9 mouse cellular contexts compared by ENCODE assay signal in the genomic region with DNA sequence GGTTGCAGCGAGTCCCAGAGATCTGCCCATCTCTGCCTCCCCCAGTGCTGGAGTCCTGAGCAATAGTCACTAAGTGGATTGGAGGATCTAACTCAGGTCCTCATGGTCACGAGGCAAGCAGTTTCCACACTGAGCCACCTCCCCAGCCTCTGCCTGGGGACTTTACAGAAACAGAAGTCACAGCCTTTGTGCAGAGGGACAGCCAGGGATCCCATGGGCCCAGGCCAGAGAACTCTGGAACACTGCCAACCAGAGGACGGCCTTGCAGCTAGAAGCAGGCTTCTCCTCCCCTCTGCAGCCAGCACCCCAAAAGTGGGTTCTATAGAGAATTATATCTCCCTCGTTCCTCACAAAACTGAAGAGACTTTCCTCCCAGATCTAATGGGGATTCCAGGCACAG. TPM values are rescaled to one million over a fixed set of nuclear protein-coding genes. Genes with fewer than 3 reads are reported as not detected.
A peak's percentile ranks its signal among the peaks of the same experiment; 100 is the strongest.
DNase-seq lines count a peak whose midpoint lies in the region; ATAC-seq lines count a peak whose summit lies in the region.
"Had no signal": no experiment of that assay in that cellular context is flagged by ENCODE, and none has a peak within 500 bp of the region (broad histone marks: within the 10 kb centered on the region; RNA-seq: fewer than 3 reads in every experiment).

No protein-coding gene starts in this region.

- H3K27ac ChIP-seq in limb, embryonic 13.5 days, result 0 out of 2 replicates have a peak overlapping the region, but pooled peaks have one; percentile 48
- no peak overlapping the region for H3K27ac ChIP-seq in limb, embryonic 10.5 days
- H3K27ac ChIP-seq in heart, embryonic 15.5 days, result peak overlapping the region; percentile 96

- H3K27me3 ChIP-seq in limb, embryonic 13.5 days, result no peaks in the 10 kb centered on the region
- no peaks in the 10 kb centered on the region for H3K27me3 ChIP-seq in limb, embryonic 10.5 days (ENCODE audit: low read depth, poor library complexity, severe bottlenecking)
- H3K27me3 ChIP-seq in heart, embryonic 15.5 days, result no peaks in the 10 kb centered on the region

- DNase-seq in limb, embryonic 10.5 days (ENCODE audit: low spot score), result no peak
- peak; percentile 59 for DNase-seq in cerebellum, adult 9-10 months
- DNase-seq in layer of hippocampus, postnatal 36 days, result peak; percentile 51
- no peak for DNase-seq in frontal cortex, postnatal 25 days (ENCODE audit: low spot score in 2 of 2)
- DNase-seq in thymus, adult 18-20 months, result no peak

- 56% methylated on average over 4 of the region's 4 CpGs for WGBS in limb, embryonic 13.5 days
- 80% methylated on average over 4 of the region's 4 CpGs for WGBS in limb, embryonic 10.5 days
- WGBS in heart, embryonic 15.5 days, result 35% methylated on average over 4 of the region's 4 CpGs

- no peak overlapping the region for H3K4me2 ChIP-seq in limb, embryonic 13.5 days (replicated peaks)
- H3K4me2 ChIP-seq in heart, embryonic 15.5 days, result peak overlapping the region; percentile 86; the same call in 1 of the 2 replicates

- H3K9ac ChIP-seq in limb, embryonic 13.5 days, result no peak overlapping the region
- H3K9ac ChIP-seq in heart, embryonic 15.5 days, result 0 out of 2 replicates have a peak overlapping the region, but pooled peaks have one; percentile 5

- peaks cover 32% of the 10 kb centered on the region for H3K4me1 ChIP-seq in limb, embryonic 13.5 days
- H3K4me1 ChIP-seq in limb, embryonic 10.5 days, result peaks cover 30% of the 10 kb centered on the region
- peaks cover 52% of the 10 kb centered on the region for H3K4me1 ChIP-seq in heart, embryonic 15.5 days (replicated peaks)

- H3K36me3 ChIP-seq in limb, embryonic 13.5 days, result no peaks in the 10 kb centered on the region
- H3K36me3 ChIP-seq in limb, embryonic 10.5 days, result no peaks in the 10 kb centered on the region
- H3K36me3 ChIP-seq in heart, embryonic 15.5 days, result no peaks in the 10 kb centered on the region; the same call in 1 of the 2 replicates

- no peak for ATAC-seq in limb, embryonic 13.5 days (ENCODE audit: low FRiP score, low read depth)
- ATAC-seq in heart, embryonic 15.5 days (replicated peaks; ENCODE audit: insufficient number of reproducible peaks, insufficient read depth, low FRiP score, low read depth), result no peak
- peak; percentile 13; the same call in 1 of the 2 replicates for ATAC-seq in megakaryocyte, adult 5-6 weeks (ENCODE audit: poor library complexity, severe bottlenecking)

- no peak overlapping the region for H3K4me3 ChIP-seq in limb, embryonic 13.5 days
- no peak overlapping the region for H3K4me3 ChIP-seq in limb, embryonic 10.5 days
- H3K4me3 ChIP-seq in heart, embryonic 15.5 days, result no peak overlapping the region

- no peaks in the 10 kb centered on the region for H3K9me3 ChIP-seq in limb, embryonic 13.5 days
- no peaks in the 10 kb centered on the region for H3K9me3 ChIP-seq in limb, embryonic 10.5 days (replicated peaks)
- no peaks in the 10 kb centered on the region for H3K9me3 ChIP-seq in heart, embryonic 15.5 days (replicated peaks)

RNA-seq across cellular contexts. Expression of gene Tst, which starts 3.8 kb away (rescaled TPM):
- 5.6 and 7.3 TPM in 2 replicates for polyA plus RNA-seq in limb, embryonic 13.5 days (2015; fragmentation: Nextera tagmentation; extraction: Ambion mirVana)
- polyA plus RNA-seq in limb, embryonic 10.5 days (2016; fragmentation: Nextera tagmentation; extraction: Ambion mirVana), result 8.1 and 8.5 TPM in 2 replicates
- 22.6 and 38.7 TPM in 2 replicates for polyA plus RNA-seq in heart, embryonic 15.5 days (2015; fragmentation: Nextera tagmentation; extraction: Ambion mirVana)
- total RNA-seq in layer of hippocampus, postnatal 36 days (2021), result 10 to 100 TPM; 37.7 to 40.9 TPM
- total RNA-seq in megakaryocyte, adult 5-6 weeks (2015), result 9.8 and 10.4 TPM in 2 replicates
- total RNA-seq in megakaryocyte, adult 5-6 weeks (2017), result 3.3 and 8.8 TPM in 2 replicates

RNA-seq across cellular contexts. Expression of gene Mpst, which starts 4.3 kb away (rescaled TPM):
- 1.6 TPM in 2 replicates for polyA plus RNA-seq in limb, embryonic 13.5 days (2015; fragmentation: Nextera tagmentation; extraction: Ambion mirVana)
- 1.1 and 2.1 TPM in 2 replicates for polyA plus RNA-seq in limb, embryonic 10.5 days (2016; fragmentation: Nextera tagmentation; extraction: Ambion mirVana)
- 1.3 and 1.5 TPM in 2 replicates for polyA plus RNA-seq in heart, embryonic 15.5 days (2015; fragmentation: Nextera tagmentation; extraction: Ambion mirVana)
- total RNA-seq in layer of hippocampus, postnatal 36 days (2021), result 10 to 100 TPM; 24.6 to 30.7 TPM
- total RNA-seq in megakaryocyte, adult 5-6 weeks (2015), result 3.8 and 5.9 TPM in 2 replicates
- 12.9 and 24.2 TPM in 2 replicates for total RNA-seq in megakaryocyte, adult 5-6 weeks (2017)

RNA-seq across cellular contexts. Expression of gene Tex33, which starts 6.2 kb away (rescaled TPM):
- polyA plus RNA-seq in limb, embryonic 13.5 days (2015; fragmentation: Nextera tagmentation; extraction: Ambion mirVana), result not detected in 2 replicates
- polyA plus RNA-seq in limb, embryonic 10.5 days (2016; fragmentation: Nextera tagmentation; extraction: Ambion mirVana), result not detected in 2 replicates
- not detected in 2 replicates for polyA plus RNA-seq in heart, embryonic 15.5 days (2015; fragmentation: Nextera tagmentation; extraction: Ambion mirVana)
- total RNA-seq in layer of hippocampus, postnatal 36 days (2021), result not detected
- not detected in 2 replicates for total RNA-seq in megakaryocyte, adult 5-6 weeks (2015)
- total RNA-seq in megakaryocyte, adult 5-6 weeks (2017), result not detected in 2 replicates
- polyA plus RNA-seq: neural tube, embryonic 11.5 days had no signal

RNA-seq across cellular contexts. Expression of gene Kctd17, which starts 26.4 kb away (rescaled TPM):
- polyA plus RNA-seq in limb, embryonic 13.5 days (2015; fragmentation: Nextera tagmentation; extraction: Ambion mirVana), result 45.0 and 48.3 TPM in 2 replicates
- 42.8 and 49.9 TPM in 2 replicates for polyA plus RNA-seq in limb, embryonic 10.5 days (2016; fragmentation: Nextera tagmentation; extraction: Ambion mirVana)
- 19.1 and 28.5 TPM in 2 replicates for polyA plus RNA-seq in heart, embryonic 15.5 days (2015; fragmentation: Nextera tagmentation; extraction: Ambion mirVana)
- 100 to 1,000 TPM; 248 TPM for total RNA-seq in layer of hippocampus, postnatal 36 days (2021)
- 8.7 and 9.5 TPM in 2 replicates for total RNA-seq in megakaryocyte, adult 5-6 weeks (2015)
- total RNA-seq in megakaryocyte, adult 5-6 weeks (2017), result 5.2 and 9.6 TPM in 2 replicates

Comparison
In these comparisons a context has a peak if more than half of its experiments do, and no peak if none do; other contexts are left out.
1. DNase-seq: peak in cerebellum, adult 9-10 months (single experiment) and layer of hippocampus, postnatal 36 days (2 of 2); none in limb, embryonic 10.5 days (single experiment), frontal cortex, postnatal 25 days (0 of 2) and thymus, adult 18-20 months (0 of 2).